Mouse (Mus musculus) stomach, postnatal 0 days (tissue): ENCODE results near the gene Abcb6.

Source experiments
- CTCF ChIP-seq: IDR thresholded peaks from 2 replicates; pipeline ENCODE4 v1.5.1; 2016; ENCODE audit warnings: antibody characterized with exemption, low read depth, mild to moderate bottlenecking, moderate library complexity
- EP300 ChIP-seq: optimal IDR thresholded peaks from 2 replicates; pipeline ENCODE3; 2016; ENCODE audit warnings: antibody characterized with exemption

GRCm38 (mm10) chr1:75136293-75136692 is 43.9 kb downstream of the Abcb6 start:
- TF ChIP-seq EP300 (no peak), CTCF (no peak)
